Mouse (Mus musculus): Measurements from ENCODE around the gene Itpkb.

Itpkb gene

DNA sequence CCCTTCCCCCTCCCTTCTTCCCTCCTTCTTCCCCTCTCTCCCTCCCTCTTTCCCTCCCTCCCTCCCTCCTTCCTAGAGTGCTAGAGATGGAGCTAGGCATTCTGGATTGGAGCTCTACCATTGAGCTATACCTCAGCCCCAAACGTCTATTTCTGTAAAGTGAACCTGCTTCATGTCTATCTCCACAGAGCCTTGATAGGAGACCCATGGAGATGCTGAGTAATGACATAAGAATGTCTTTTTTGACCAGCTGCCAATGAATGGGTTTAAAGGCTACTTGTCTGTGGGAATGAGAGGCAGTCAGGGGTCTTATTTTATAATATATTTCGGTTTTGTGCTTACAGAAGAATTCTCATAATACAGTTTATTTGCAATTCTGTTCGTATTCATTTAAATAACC, 15.2 kb upstream of the Itpkb start:
- DNase-seq, result no peak

- DNase-seq, result no peak
Measured at GRCm38 (mm10) chr1:180317450-180317849, 12.8 kb upstream of the Itpkb start.

DNA sequence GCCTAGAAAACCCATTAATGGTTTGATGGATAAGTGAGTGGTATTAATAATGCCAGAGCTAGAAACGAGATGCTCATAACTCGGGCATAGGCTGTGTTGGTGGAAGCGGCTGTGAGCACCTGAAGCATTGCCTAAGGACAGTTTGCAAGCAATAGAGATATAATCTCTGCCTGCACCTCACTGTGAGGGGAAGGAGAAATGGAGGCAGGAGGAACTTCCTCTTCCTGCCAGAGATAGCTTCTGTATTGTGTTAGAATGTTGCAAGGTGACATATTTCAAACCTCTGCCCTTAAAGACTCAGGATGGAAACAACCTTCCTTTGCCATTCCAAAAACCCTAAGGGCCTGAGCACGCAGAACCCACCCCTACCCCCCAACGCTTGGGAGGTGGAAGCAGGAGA, 11.9 kb upstream of the Itpkb start:
- DNase-seq, result no peak

- no peak for DNase-seq
Measured at GRCm38 (mm10) chr1:180319895-180320294, 10.4 kb upstream of the Itpkb start.

DNA sequence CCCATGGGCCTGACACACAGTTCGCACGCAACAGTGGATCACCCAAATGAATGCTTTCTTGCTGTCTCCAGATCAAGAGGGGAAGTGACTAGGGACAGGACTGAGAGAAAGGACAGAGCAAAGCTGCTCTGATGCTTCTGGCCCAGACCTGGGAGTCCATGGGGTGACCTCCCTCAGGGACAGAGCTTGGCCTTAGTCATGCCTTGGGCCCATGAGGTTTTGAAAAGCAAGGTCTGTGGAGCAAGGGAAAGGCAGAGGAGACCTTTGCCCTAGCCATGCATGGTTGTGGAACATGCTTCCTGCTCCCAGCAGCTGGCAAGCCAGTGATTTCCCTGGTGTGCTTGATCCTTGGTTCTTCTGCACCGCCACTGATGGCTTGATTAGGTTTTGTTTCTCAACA, 7.4 kb upstream of the Itpkb start:
- DNase-seq, result no peak

GRCm38 (mm10) chr1:180323491-180323890, 6.8 kb upstream of the Itpkb start:
- DNase-seq, result no peak

GRCm38 (mm10) chr1:180324271-180324670, 6.0 kb upstream of the Itpkb start:
- no peak for DNase-seq

- peak in 1 of 2 experiments; percentile 15 for DNase-seq
Measured at GRCm38 (mm10) chr1:180328794-180329665, 1.3 kb upstream of the Itpkb start.

GRCm38 (mm10) chr1:180329706-180330105, 579 bp upstream of the Itpkb start:
- no peak for DNase-seq

- peak; percentile 52 to 73 for DNase-seq
Measured at GRCm38 (mm10) chr1:180330707-180331545, 641 bp downstream of the Itpkb start.

- DNase-seq, result peak; percentile 66 to 68
Measured at GRCm38 (mm10) chr1:180331546-180332075, 1.3 kb downstream of the Itpkb start.

DNA sequence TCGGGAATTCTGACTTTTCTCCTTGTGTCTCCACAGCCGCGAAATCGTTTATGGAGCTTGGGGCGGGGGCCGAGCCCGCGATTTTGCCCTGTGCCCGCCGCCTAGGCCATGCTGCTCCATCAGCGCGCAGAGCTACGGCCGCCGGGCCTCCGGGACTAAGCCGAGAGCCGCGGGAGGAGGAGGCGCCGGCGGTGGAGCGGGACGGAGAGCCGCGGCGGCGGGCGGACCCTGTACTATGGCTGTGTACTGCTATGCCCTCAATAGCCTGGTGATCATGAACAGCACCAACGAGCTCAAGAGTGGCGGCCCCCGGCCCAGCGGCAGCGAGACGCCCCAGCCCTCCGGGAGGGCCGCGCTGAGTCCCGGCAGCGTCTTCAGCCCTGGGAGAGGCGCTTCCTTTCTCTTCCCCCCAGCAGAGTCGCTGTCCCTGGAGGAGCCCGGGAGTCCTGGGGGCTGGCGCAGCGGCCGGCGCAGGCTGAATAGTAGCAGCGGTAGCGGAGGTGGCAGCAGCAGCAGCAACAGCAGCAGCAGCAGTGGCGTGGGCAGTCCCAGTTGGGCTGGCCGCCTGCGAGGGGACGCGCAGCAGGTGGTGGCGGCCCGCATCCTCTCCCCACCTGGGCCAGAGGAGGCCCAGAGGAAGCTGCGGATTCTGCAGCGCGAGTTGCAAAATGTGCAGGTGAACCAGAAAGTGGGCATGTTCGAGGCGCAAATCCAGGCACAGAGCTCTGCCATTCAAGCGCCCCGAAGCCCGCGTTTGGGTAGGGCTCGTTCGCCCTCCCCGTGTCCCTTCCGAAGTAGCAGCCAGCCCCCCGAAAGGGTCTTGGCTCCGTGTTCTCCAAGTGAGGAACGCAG, 2.0 kb downstream of the Itpkb start:
- DNase-seq, result peak; percentile 50 to 76

- peak; percentile 18 to 23 for DNase-seq
Measured at GRCm38 (mm10) chr1:180332928-180333440, 2.7 kb downstream of the Itpkb start.

- peak; percentile 14 to 24 for DNase-seq
Measured at GRCm38 (mm10) chr1:180333588-180333987, 3.3 kb downstream of the Itpkb start.

DNA sequence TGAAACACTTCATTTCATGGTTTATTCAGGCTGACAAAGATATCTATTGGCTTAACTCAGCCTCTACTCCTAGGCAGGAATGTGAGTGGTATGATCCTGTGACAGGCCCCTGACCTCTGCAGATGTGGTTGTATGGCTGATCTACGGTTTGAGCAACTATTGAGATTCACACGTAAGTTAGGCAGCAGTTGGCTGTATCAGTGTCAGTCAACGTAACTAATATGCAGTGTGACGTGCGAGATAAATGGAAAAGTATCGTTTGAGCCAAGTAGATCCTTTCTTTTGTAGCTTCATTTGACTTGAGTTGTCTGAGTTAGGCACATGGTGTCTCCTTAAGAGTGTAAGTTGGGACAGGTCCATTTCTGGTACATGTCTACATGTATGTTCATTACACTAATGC, 4.3 kb downstream of the Itpkb start:
- no peak for DNase-seq

DNA sequence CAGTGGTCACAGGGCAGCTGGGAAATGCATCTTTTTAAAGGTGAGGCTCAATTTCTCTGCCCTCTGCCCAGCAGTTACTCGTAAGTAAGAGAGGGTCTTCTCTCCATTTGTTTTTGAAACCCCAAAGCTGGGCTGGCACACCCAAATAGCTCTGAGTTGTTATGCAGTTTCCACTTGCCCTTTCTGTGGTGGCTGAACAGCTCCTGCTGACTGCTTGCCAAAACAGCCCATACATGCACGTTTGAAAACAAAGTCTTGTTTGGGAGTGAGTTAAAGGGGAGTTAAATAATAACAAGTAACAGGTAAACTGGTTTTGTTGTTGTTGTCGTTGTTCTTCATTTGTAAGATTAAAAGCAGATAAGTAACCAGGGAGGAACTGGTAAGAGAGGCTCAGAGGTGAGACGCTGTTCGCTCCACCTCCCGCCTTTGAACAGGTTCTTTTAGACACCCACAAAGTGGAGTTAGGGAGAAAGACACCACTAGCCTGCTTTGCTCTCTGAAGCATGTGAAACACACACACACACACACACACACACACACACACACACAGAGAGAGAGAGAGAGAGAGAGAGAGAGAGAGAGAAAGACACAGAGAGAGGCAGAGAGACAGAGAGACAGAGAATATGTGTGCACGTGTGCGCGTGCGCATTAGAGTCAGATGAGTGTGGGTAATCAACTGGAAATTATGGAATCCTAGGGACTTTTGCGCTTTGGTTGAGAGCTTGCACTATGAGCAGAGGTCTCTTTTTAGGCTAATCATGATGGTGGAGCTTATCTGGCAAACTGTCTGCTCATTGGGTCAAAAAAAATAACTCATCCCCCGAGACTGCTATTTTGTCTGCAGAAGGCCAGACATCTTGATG, 5.5 kb downstream of the Itpkb start:
- DNase-seq, result peak in 1 of 2 experiments; percentile 14

DNA sequence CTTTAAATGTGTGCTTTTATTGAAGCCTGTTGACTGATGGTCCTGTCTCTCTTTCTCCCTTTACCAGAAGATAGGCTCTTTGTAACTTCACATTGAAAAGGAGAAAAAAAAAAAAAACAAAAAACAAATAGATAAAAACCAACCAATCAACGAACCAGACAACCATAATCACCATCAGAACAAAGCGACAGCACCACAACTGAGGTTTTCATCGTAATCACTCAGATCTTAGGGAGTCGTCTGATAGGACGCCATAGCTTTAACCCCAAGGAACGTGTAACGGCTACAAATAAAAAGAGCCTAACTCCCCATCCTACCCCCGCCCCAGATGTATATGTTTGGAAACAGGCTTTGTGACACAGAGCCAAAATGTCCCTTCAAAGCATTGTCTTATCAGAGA, 8.1 kb downstream of the Itpkb start:
- DNase-seq, result no peak

DNA sequence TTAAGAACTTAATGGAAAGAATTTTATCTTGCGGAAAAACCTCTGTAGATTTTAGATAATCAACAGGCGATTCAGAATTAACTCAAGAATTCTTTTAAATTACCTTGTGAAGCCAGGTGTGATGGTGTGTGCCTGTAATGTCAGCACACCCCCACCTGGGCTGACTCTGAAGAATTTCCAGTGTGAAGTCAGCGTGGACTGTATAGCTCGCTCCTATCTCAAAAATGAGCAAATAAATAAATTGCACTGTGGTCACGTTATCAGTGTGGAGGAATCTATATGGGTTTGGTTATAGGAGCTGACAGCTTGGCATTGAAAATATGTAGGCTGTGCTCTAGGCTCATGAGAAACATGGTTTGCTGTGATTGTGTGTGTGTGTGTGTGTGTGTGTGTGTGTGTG, 8.9 kb downstream of the Itpkb start:
- no peak for DNase-seq

DNA sequence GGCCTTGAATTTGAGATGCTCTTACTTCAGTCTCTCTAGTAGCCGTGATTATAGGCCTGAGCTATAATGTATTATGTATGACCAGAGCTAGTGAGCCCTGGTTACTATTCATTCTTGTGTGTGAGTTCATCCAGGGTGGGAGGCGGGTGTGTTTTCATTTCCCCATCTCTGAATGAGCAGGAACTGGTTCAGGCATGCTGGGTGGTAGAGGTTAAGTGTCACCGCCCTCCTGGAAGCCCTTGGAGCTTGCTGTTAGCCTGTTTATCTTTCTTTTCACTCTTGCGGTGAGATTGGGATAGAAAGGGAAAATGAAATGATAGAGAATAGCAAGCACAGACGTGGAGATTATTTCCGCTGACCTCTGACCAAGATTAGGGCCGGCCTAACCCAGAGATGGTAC, 12.7 kb downstream of the Itpkb start:
- no peak for DNase-seq

- no peak for DNase-seq
Measured at GRCm38 (mm10) chr1:180343434-180344210, 13.3 kb downstream of the Itpkb start.

GRCm38 (mm10) chr1:180345098-180345497, 14.8 kb downstream of the Itpkb start:
- no peak for DNase-seq

All from cerebellum, adult 18-20 months (tissue).